ENCODE assay signal across 26 mouse cellular contexts in genomic region chr5:24013338-24014003, GRCm38 (mm10). TPM values are rescaled to one million over a fixed set of nuclear protein-coding genes. Genes with fewer than 3 reads are reported as not detected.
DNase-seq lines count a peak whose midpoint lies in the region; ATAC-seq lines count a peak whose summit lies in the region.
"Had no signal": no experiment of that assay in that cellular context is flagged by ENCODE, and none has a peak within 500 bp of the region (broad histone marks: within the 10 kb centered on the region; RNA-seq: fewer than 3 reads in every experiment).

No protein-coding gene starts in this region.

- WGBS in embryonic facial prominence, embryonic 14.5 days = 71% methylated on average over 5 of the region's 5 CpGs
- 81% methylated on average over 5 of the region's 5 CpGs for WGBS in embryonic facial prominence, embryonic 10.5 days
- 67% methylated on average over 5 of the region's 5 CpGs for WGBS in midbrain, embryonic 14.5 days
- 72% methylated on average over 5 of the region's 5 CpGs for WGBS in midbrain, embryonic 11.5 days

- H3K36me3 ChIP-seq in embryonic facial prominence, embryonic 14.5 days (ENCODE audit: control insufficient read depth, insufficient read depth, low read length) = no peaks in the 10 kb centered on the region
- H3K36me3 ChIP-seq in embryonic facial prominence, embryonic 10.5 days (replicated peaks) = peaks cover 12% of the 10 kb centered on the region
- H3K36me3 ChIP-seq in midbrain, embryonic 14.5 days (ENCODE audit: control insufficient read depth, insufficient read depth, low read length) = no peaks in the 10 kb centered on the region
- no peaks in the 10 kb centered on the region for H3K36me3 ChIP-seq in midbrain, embryonic 11.5 days (ENCODE audit: control insufficient read depth, insufficient read depth, low read length)
- H3K36me3 ChIP-seq: embryonic facial prominence, embryonic 12.5 days; embryonic facial prominence, embryonic 15.5 days had no signal

- no peak overlapping the region for H3K9ac ChIP-seq in embryonic facial prominence, embryonic 14.5 days (ENCODE audit: low read depth, low read length)
- no peak overlapping the region for H3K9ac ChIP-seq in midbrain, embryonic 14.5 days (replicated peaks; ENCODE audit: low read length)
- no peak overlapping the region for H3K9ac ChIP-seq in midbrain, embryonic 11.5 days (ENCODE audit: low read length)
- H3K9ac ChIP-seq: embryonic facial prominence, embryonic 12.5 days; embryonic facial prominence, embryonic 15.5 days; forebrain, embryonic 12.5 days had no signal

- H3K4me3 ChIP-seq in embryonic facial prominence, embryonic 14.5 days (ENCODE audit: low read depth, low read length) = no peak overlapping the region
- no peak overlapping the region for H3K4me3 ChIP-seq in embryonic facial prominence, embryonic 10.5 days
- no peak overlapping the region for H3K4me3 ChIP-seq in midbrain, embryonic 14.5 days (replicated peaks; ENCODE audit: low read depth, low read length)
- no peak overlapping the region for H3K4me3 ChIP-seq in midbrain, embryonic 11.5 days (ENCODE audit: low read depth, low read length)
- H3K4me3 ChIP-seq: embryonic facial prominence, embryonic 12.5 days; embryonic facial prominence, embryonic 15.5 days; forebrain, embryonic 10.5 days; forebrain, embryonic 12.5 days had no signal

- intact Hi-C loops in left cerebral cortex, postnatal 10 days (cut with DNase I) = no loop called here

- H3K4me2 ChIP-seq in embryonic facial prominence, embryonic 14.5 days (ENCODE audit: low read depth, low read length) = no peak overlapping the region
- no peak overlapping the region for H3K4me2 ChIP-seq in midbrain, embryonic 14.5 days (ENCODE audit: low read length)
- H3K4me2 ChIP-seq in midbrain, embryonic 11.5 days = no peak overlapping the region
- H3K4me2 ChIP-seq: embryonic facial prominence, embryonic 12.5 days; embryonic facial prominence, embryonic 15.5 days; forebrain, embryonic 12.5 days had no signal

- H3K9me3 ChIP-seq in embryonic facial prominence, embryonic 14.5 days (ENCODE audit: control insufficient read depth, low read length) = no peaks in the 10 kb centered on the region
- H3K9me3 ChIP-seq in embryonic facial prominence, embryonic 10.5 days = no peaks in the 10 kb centered on the region; the same call in 1 of the 2 replicates
- no peaks in the 10 kb centered on the region for H3K9me3 ChIP-seq in midbrain, embryonic 14.5 days (ENCODE audit: control insufficient read depth, low read length)
- H3K9me3 ChIP-seq in midbrain, embryonic 11.5 days (ENCODE audit: control insufficient read depth, low read length) = no peaks in the 10 kb centered on the region
- H3K9me3 ChIP-seq: embryonic facial prominence, embryonic 12.5 days; embryonic facial prominence, embryonic 15.5 days; forebrain, embryonic 12.5 days; G1E had no signal

- peak; percentile 42 for DNase-seq in embryonic facial prominence, embryonic 14.5 days (ENCODE audit: low spot score)
- DNase-seq in embryonic facial prominence, embryonic 10.5 days (ENCODE audit: low spot score) = no peak
- no peak for DNase-seq in midbrain, embryonic 14.5 days
- no peak for DNase-seq in midbrain, embryonic 11.5 days (ENCODE audit: low spot score, missing footprints)
- DNase-seq in left cerebral cortex, postnatal 10 days (ENCODE audit: extremely low spot score in 1 of 2, low spot score in 2 of 2) = no peak
- DNase-seq: adrenal gland, adult 2 months; adrenal gland, postnatal 10 days; adrenal gland, postnatal 25 days; B cell, adult 2 months; cerebellum, adult 11 months; cerebellum, adult 18-20 months; cerebellum, adult 8-10 months; cerebellum, adult 9-11 months; cerebellum, postnatal 14 days; cerebellum, postnatal 36 days; embryo, embryonic 11 days had no signal

- H3K4me1 ChIP-seq in embryonic facial prominence, embryonic 14.5 days (ENCODE audit: control insufficient read depth, insufficient read depth, low read length) = no peaks in the 10 kb centered on the region
- H3K4me1 ChIP-seq in embryonic facial prominence, embryonic 10.5 days = no peaks in the 10 kb centered on the region
- H3K4me1 ChIP-seq in midbrain, embryonic 14.5 days (ENCODE audit: control insufficient read depth, insufficient read depth, low read length) = peaks cover 7% of the 10 kb centered on the region; the same call in 1 of the 2 replicates
- H3K4me1 ChIP-seq in midbrain, embryonic 11.5 days (ENCODE audit: control insufficient read depth, insufficient read depth, low read length) = no peaks in the 10 kb centered on the region
- H3K4me1 ChIP-seq: embryonic facial prominence, embryonic 12.5 days; embryonic facial prominence, embryonic 15.5 days had no signal

- no peaks in the 10 kb centered on the region for H3K27me3 ChIP-seq in embryonic facial prominence, embryonic 14.5 days (replicated peaks; ENCODE audit: control insufficient read depth, insufficient read depth, low read length)
- no peaks in the 10 kb centered on the region for H3K27me3 ChIP-seq in embryonic facial prominence, embryonic 10.5 days (replicated peaks; ENCODE audit: low read depth, poor library complexity, severe bottlenecking)
- H3K27me3 ChIP-seq in midbrain, embryonic 14.5 days (ENCODE audit: control insufficient read depth, insufficient read depth, low read length) = no peaks in the 10 kb centered on the region
- no peaks in the 10 kb centered on the region for H3K27me3 ChIP-seq in midbrain, embryonic 11.5 days (ENCODE audit: control insufficient read depth, insufficient read depth, low read length)
- H3K27me3 ChIP-seq: CH12.LX; embryonic facial prominence, embryonic 12.5 days; embryonic facial prominence, embryonic 15.5 days; forebrain, embryonic 12.5 days had no signal

- no peak overlapping the region; the same call in 1 of the 2 replicates for H3K27ac ChIP-seq in embryonic facial prominence, embryonic 14.5 days (replicated peaks; ENCODE audit: low read depth, low read length)
- no peak overlapping the region for H3K27ac ChIP-seq in embryonic facial prominence, embryonic 10.5 days (replicated peaks)
- 0 out of 2 replicates have a peak overlapping the region, but pooled peaks have one; percentile 26 for H3K27ac ChIP-seq in midbrain, embryonic 14.5 days (replicated peaks; ENCODE audit: low read depth, low read length)
- H3K27ac ChIP-seq in midbrain, embryonic 11.5 days (ENCODE audit: low read depth, low read length) = no peak overlapping the region
- H3K27ac ChIP-seq: embryonic facial prominence, embryonic 12.5 days; embryonic facial prominence, embryonic 15.5 days; forebrain, embryonic 10.5 days; forebrain, embryonic 12.5 days had no signal

- ATAC-seq in embryonic facial prominence, embryonic 14.5 days (ENCODE audit: low read depth) = peak; percentile 86; the same call in 1 of the 2 replicates
- no peak for ATAC-seq in midbrain, embryonic 14.5 days (ENCODE audit: low FRiP score, low TSS enrichment)
- ATAC-seq in midbrain, embryonic 11.5 days (ENCODE audit: low FRiP score) = no peak
- ATAC-seq in erythroblast, adult 5-6 weeks (replicated peaks; ENCODE audit: low FRiP score, poor library complexity, severe bottlenecking) = 0 out of 2 replicates have a peak, but pooled peaks have one; percentile 38
- ATAC-seq: CD4-positive, CD25-positive, alpha-beta regulatory T cell, adult 4 months; forebrain, embryonic 14.5 days; forebrain, embryonic 16.5 days had no signal

RNA-seq across cellular contexts. Expression of gene Fam126a, which starts 17.0 kb away (rescaled TPM):
- 38.4 and 40.2 TPM in 2 replicates for polyA plus RNA-seq in embryonic facial prominence, embryonic 14.5 days (2014; fragmentation: Nextera tagmentation; extraction: Ambion mirVana)
- 25.9 and 26.9 TPM in 2 replicates for polyA plus RNA-seq in embryonic facial prominence, embryonic 10.5 days (2016; fragmentation: Nextera tagmentation; extraction: Ambion mirVana)
- 23.9 and 49.0 TPM in 2 replicates for polyA plus RNA-seq in midbrain, embryonic 14.5 days (2014; fragmentation: Nextera tagmentation; extraction: Ambion mirVana)
- polyA plus RNA-seq in midbrain, embryonic 11.5 days (2014; fragmentation: Nextera tagmentation; extraction: Ambion mirVana) = 34.3 and 36.0 TPM in 2 replicates
- total RNA-seq in erythroblast, adult 5-6 weeks (2015; ENCODE audit: low replicate concordance) = 255 and 281 TPM in 2 replicates
- 210 and 266 TPM in 2 replicates for total RNA-seq in erythroblast, adult 5-6 weeks (2017; ENCODE audit: low replicate concordance)
- 10 to 100 TPM; 37.3 to 41.6 TPM for total RNA-seq in left cerebral cortex, postnatal 10 days (2021)

Comparison
In these comparisons a context has a peak if more than half of its experiments do, and no peak if none do; other contexts are left out.
1. ATAC-seq: peak in embryonic facial prominence, embryonic 14.5 days (single experiment) and erythroblast, adult 5-6 weeks (single experiment); none in midbrain, embryonic 14.5 days (single experiment) and midbrain, embryonic 11.5 days (single experiment).